Mouse (Mus musculus) cerebellum, adult 11-12 months (tissue): Measurements from ENCODE around the gene Sirt1.
A peak's percentile ranks its signal among the peaks of the same experiment; 100 is the strongest.

Experiments used
- DNase-seq: peaks from one replicate; pipeline ENCODE4 v3.0.0; 2022

Sirt1 gene

DNA sequence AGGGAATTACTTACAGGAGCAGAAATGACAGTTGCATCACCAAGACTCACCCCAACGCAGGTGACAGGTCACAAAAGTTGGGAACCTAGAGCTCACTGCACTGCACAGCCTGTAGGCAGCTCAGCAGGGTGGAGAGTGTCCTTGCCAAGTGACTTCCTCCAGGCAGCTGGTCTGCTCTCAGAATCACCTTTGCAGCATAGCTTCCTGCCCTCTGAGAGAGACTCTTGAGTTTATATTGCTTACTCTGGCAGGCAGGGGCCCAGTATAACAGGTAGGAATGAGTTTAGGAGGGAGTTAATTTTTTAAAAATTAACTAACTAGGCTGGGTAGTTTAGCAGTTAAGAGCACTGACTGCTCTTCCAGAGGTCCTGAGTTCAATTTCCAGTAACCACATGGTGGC lies 67.8 kb downstream of the Sirt1 start:
- no peak for DNase-seq

DNA sequence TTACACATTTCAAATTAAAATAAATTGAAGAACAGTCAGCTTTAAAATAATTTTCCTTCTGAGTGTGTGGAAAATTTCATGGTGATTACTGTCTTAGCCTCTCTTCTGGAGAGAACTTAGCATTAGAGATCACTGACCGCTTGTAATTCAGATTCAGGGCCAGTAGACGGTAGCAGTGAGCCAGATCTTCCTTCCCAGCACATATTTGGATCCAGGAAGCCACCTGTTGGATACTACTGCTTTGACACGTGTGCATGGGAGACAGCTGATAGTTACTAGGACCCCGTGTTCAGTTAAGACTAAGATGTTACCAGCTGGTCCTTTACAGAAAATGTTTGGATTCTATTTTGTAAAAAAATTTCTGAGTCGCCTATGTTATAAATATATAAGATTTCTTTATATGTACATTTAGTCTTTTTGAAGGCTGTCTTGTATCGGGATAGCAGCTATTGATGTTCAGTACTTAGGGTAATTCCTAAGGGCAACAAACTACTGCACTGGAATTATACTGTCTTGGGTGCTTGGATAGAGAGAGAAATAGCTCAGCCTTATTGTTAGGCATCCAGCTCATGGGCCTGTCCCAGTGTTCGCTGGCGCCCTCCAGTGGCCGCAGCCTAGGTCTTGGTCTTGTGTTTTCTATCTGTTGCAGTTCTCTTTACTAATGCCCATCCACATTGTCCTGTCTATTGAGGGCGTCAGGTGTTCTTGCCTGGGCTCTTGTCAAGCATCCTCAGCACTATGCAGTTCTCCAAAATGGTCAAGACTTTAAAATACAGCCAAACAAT lies 72.7 kb downstream of the Sirt1 start:
- DNase-seq, result peak; percentile 61

DNA sequence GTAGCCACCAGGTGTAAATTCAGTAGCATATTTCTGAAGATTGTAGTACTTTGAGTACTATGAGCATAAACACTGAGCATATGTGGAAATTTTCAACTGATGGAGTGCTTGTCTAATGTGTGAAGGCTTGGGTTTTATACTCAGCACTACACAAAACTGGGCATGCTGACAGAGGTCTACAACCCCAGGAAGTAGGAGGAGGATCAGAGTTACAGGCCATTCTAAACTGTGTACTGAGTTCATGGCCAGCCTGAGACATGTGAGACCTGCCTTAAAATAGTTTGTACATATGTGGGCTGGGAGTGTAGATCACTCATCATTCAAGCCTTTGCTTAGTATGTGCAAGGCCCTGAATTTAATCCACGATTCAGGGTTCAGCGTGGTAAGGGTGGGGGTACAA lies 79.1 kb downstream of the Sirt1 start:
- DNase-seq, result no peak

DNA sequence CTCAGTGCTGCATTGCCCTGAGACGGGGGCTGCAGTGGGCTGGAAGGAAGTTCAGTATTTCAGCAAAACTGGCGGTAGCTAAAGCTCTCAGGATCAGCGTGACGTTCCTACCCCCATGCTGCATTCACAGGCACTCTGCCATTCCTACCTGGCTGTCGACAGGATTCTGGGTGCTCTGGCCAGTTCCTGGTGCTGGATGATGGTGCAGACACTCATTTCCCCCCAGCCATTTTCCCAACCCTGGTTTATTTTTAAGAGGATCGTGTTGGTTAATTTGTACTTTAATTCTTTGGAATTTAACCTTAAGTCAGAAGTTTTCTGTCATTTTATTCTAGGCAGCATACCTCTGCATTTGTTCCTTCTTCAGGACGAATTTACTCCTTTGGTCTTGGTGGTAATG lies 98.7 kb downstream of the Sirt1 start:
- no peak for DNase-seq

DNA sequence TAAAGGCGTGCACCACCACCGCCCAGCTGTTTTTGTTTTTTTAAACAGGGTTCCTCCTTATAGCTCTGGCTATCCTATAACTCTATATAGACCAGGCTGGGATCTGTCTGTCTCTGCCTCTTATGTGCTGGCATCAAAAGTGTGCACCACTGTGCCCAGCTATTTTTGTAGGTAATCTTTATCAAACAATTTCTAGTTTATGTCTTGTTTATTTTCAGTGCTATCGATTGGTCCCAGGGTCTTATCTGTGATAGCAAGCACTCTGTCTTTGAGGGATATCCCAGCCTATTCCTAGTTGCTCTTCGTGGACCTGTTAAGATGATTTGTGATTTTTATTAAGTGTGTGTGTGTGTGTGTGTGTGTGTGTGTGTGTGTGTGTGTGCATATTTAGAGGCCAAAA lies 99.1 kb downstream of the Sirt1 start:
- no peak for DNase-seq

DNA sequence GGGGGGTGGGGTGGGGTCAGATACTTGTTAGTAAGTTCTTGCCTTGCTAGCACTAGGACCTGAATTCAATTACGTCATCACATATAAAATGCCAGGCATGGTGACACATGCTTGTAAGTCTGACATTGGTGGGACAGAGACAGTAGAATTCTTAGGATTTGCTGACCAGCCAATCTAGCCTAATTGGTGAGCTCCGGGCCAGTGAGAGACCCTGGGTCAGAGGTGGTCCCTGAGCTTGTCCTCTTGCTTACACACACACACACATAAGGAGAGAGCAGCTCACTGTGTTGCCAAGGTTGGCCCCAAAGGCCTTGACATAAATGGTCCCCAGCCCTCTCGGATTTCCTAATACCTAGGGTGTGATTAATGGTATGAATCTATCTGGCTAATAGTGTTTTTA lies 101.7 kb downstream of the Sirt1 start:
- DNase-seq, result no peak

DNA sequence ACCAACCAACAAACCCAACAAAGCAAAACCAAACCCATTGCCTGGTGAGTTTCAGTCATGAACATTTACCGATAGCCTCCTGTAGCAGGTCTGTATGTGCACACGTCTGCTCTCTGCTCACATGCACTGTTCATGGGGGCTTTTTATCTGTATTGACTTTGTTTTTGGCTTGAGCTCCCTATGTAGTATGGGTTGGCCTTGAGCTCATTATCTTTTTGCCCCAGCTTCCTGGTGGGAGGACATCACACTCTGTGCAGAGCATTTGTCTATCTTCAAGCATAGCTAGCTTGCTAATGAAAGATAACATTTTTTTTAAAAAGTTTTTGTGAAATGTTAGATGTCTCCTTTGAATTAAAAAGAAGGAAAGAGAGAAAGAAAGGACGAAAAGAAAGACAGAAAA lies 104.5 kb downstream of the Sirt1 start:
- no peak for DNase-seq

DNA sequence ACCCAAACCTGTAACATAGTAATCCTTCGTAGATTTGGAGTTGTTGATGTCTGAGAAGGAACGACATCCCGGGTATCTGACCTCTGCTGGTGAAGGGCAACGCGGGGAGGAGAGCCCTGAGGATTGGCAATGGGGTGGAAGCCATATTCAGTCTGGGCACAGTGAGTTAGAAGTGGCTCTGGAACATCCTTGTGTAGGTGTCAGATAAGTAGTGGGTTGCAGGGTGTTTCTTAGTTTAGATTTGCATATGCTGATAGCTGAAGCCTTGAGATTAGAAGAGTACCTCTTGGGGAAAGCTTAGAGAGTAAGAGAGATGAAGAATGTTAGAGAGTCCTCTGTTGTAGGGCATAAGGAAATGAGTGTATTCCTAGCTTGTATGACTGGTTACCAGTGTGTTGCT lies 108.6 kb downstream of the Sirt1 start:
- no peak for DNase-seq

DNA sequence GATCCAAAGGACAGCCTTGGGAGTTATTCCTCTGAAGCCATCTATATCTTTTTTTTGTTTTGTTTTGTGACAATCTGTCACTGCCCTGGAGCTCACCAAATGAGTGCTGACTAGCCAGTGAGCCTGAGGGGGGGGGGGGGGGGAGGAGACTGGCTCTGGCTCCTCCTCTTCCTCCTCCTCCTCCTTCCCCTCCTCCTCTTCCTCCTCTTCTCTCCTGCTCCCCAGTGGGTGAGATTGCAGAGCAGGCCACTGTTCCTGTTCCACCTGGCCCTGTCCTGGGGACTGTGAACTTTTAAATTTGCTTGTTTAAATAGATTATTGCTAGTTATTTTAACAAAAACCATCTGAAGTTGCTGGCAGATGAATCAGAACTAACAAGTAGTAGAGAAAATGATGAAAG lies 109.1 kb downstream of the Sirt1 start:
- no peak for DNase-seq
